Mouse (Mus musculus) brain, embryonic 14.5 days (tissue): ENCODE measurements around the gene Sik3.

Experiments used
- CTCF ChIP-seq: fragments of 200-500 bp; IDR thresholded peaks from 2 replicates; pipeline ENCODE4 v1.5.1; 2012; ENCODE audit warnings: inconsistent platforms, mild to moderate bottlenecking, moderate library complexity, borderline replicate concordance; ENCODE audit not compliant: insufficient read depth, insufficient read length; ENCODE audit errors: extremely low read depth
- POLR2A ChIP-seq: fragments of 200-500 bp; IDR thresholded peaks from 2 replicates; pipeline ENCODE4 v1.6.1; 2012; ENCODE audit warnings: mild to moderate bottlenecking, inconsistent platforms, borderline replicate concordance; ENCODE audit not compliant: poor library complexity, insufficient read depth, insufficient read length, severe bottlenecking; ENCODE audit errors: extremely low read depth

DNA sequence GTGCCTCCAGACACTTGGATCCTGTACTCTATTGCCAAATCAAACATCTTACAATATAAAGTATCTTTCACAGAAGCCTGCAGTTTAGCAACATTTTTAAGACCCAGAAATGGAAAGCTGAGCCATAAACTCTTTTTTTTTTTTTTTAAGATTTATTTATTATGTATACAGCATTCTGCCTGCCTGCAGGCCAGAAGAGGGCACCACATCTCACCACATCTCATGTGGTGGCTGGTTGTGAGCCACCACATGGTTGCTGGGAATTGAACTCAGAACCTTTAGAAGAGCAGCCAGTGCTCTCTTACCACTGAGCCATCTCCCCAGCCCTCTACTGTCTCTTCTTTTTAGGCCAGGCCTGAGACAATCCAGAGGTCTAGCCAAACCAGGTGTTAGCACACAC, 31.3 kb upstream of the Sik3 start:
- no peak for TF ChIP-seq POLR2A
- no peak for TF ChIP-seq CTCF
